Mouse (Mus musculus): ENCODE measurements around the gene Pdlim4.

- TF ChIP-seq ELF1 (IDR thresholded peaks at IDR 0.05; ENCODE audit: low read depth, low read length) (no peak), JUND (conservative IDR thresholded peaks at IDR 0.05; ENCODE audit: low read depth, low read length) (no peak), MAX (IDR thresholded peaks at IDR 0.05; ENCODE audit: low read length) (no peak), POLR2A (IDR thresholded peaks at IDR 0.05; ENCODE audit: low read depth, low read length) (no peak), KAT2A (IDR thresholded peaks at IDR 0.05; ENCODE audit: insufficient replicate concordance, low read length) (no peak), SMC3 (IDR thresholded peaks at IDR 0.05; ENCODE audit: low read depth, low read length) (no peak), CTCF (conservative IDR thresholded peaks at IDR 0.05 in 1 of 2, IDR thresholded peaks at IDR 0.05 in 1 of 2; ENCODE audit: low read depth in 2 of 2, low read length in 2 of 2) (no peak), HCFC1 (IDR thresholded peaks at IDR 0.05; ENCODE audit: low read depth, low read length) (no peak), PAX5 (IDR thresholded peaks at IDR 0.05; ENCODE audit: low read length) (no peak), EP300 (IDR thresholded peaks at IDR 0.05; ENCODE audit: low read length) (no peak), ZNF384 (IDR thresholded peaks at IDR 0.05; ENCODE audit: low read depth, low read length) (no peak), RAD21 (IDR thresholded peaks at IDR 0.05; ENCODE audit: low read depth, low read length) (no peak)
Observed at GRCm38 (mm10) chr11:54053090-54053489, 15.7 kb downstream of the Pdlim4 start.

Data from CH12.LX (cell line).